Mouse (Mus musculus): ENCODE results near the gene Prpsap1. TPM values are rescaled to one million over a fixed set of nuclear protein-coding genes. Genes with fewer than 3 reads are reported as not detected.

The Prpsap1 gene
- polyA plus RNA-seq, 1 experiment from 2014 or later: 210 TPM

GRCm38 (mm10) chr11:116530187-116531147, 36.5 kb upstream of the Prpsap1 start, which contains the start of gene Sphk1:
Gene Sphk1 (plus strand): TSS chr11:116530925.
- peaks cover 56% of the 10 kb centered on the region for H3K4me1 ChIP-seq (replicated peaks)
- peak within 1 kb of the TSS; percentile 65 for H3K4me3 ChIP-seq
- peak; percentile 72 for DNase-seq (ENCODE audit: low spot score)
- 22% methylated on average over 11 of the region's 11 CpGs for WGBS
- peak within 1 kb of the TSS; percentile 87 for H3K27ac ChIP-seq
- no peaks in the 10 kb centered on the region for H3K9me3 ChIP-seq
- peaks cover under 1% of the 10 kb centered on the region; the same call in 1 of the 2 replicates for H3K36me3 ChIP-seq
- H3K27me3 ChIP-seq (ENCODE audit: insufficient read depth, poor library complexity, severe bottlenecking): peaks cover 78% of the 10 kb centered on the region

GRCm38 (mm10) chr11:116528636-116529320, 34.8 kb upstream of the Prpsap1 start:
- no peaks in the 10 kb centered on the region for H3K36me3 ChIP-seq
- no peak for DNase-seq (ENCODE audit: low spot score)

GRCm38 (mm10) chr11:116523699-116524189, 29.7 kb upstream of the Prpsap1 start:
- DNase-seq (ENCODE audit: low spot score): no peak
- Histone ChIP-seq H3K36me3 (no peaks in the 10 kb centered on the region), H3K27me3 (ENCODE audit: insufficient read depth, poor library complexity, severe bottlenecking) (peaks cover 21% of the 10 kb centered on the region), H3K4me1 (replicated peaks) (peaks cover 20% of the 10 kb centered on the region), H3K4me3 (no peak overlapping the region), H3K9me3 (no peaks in the 10 kb centered on the region), H3K27ac (peak overlapping the region; percentile 45; the same call in 1 of the 2 replicates)
- 51% methylated on average over 5 of the region's 5 CpGs for WGBS

More at GRCm38 (mm10) chr11:116528636-116529320, 34.8 kb upstream of the Prpsap1 start:
- Histone ChIP-seq H3K4me1 (replicated peaks) (peaks cover 43% of the 10 kb centered on the region), H3K9me3 (no peaks in the 10 kb centered on the region), H3K4me3 (no peak overlapping the region), H3K27me3 (ENCODE audit: insufficient read depth, poor library complexity, severe bottlenecking) (peaks cover 61% of the 10 kb centered on the region), H3K27ac (no peak overlapping the region; the same call in 1 of the 2 replicates)
- WGBS: 71% methylated on average over 8 of the region's 8 CpGs

GRCm38 (mm10) chr11:116522886-116523698, 29.1 kb upstream of the Prpsap1 start:
- Histone ChIP-seq H3K4me1 (replicated peaks) (peaks cover 20% of the 10 kb centered on the region), H3K36me3 (no peaks in the 10 kb centered on the region), H3K27ac (peak overlapping the region; percentile 45), H3K27me3 (ENCODE audit: insufficient read depth, poor library complexity, severe bottlenecking) (peaks cover 16% of the 10 kb centered on the region; the same call in 1 of the 2 replicates), H3K4me3 (no peak overlapping the region), H3K9me3 (no peaks in the 10 kb centered on the region)
- DNase-seq (ENCODE audit: low spot score): no peak
- WGBS: 68% methylated on average over 16 of the region's 16 CpGs

- H3K27ac ChIP-seq: no peak overlapping the region
- H3K4me3 ChIP-seq: no peak overlapping the region
- no peaks in the 10 kb centered on the region for H3K36me3 ChIP-seq
- peaks cover 15% of the 10 kb centered on the region; the same call in 1 of the 2 replicates for H3K27me3 ChIP-seq (ENCODE audit: insufficient read depth, poor library complexity, severe bottlenecking)
- no peak for DNase-seq (ENCODE audit: low spot score)
- 91% methylated on average over 3 of the region's 3 CpGs for WGBS
- no peaks in the 10 kb centered on the region for H3K9me3 ChIP-seq
- peaks cover 20% of the 10 kb centered on the region for H3K4me1 ChIP-seq (replicated peaks)
These were observed 28.0 kb upstream of the Prpsap1 start for GRCm38 (mm10) chr11:116522046-116522445.

- H3K27ac ChIP-seq: no peak overlapping the region
- no peaks in the 10 kb centered on the region for H3K9me3 ChIP-seq
- DNase-seq (ENCODE audit: low spot score): no peak
- H3K4me3 ChIP-seq: no peak overlapping the region
- peaks cover 8% of the 10 kb centered on the region; the same call in 1 of the 2 replicates for H3K27me3 ChIP-seq (ENCODE audit: insufficient read depth, poor library complexity, severe bottlenecking)
- no peaks in the 10 kb centered on the region for H3K36me3 ChIP-seq
- peaks cover 20% of the 10 kb centered on the region for H3K4me1 ChIP-seq (replicated peaks)
- 68% methylated on average over 3 of the region's 3 CpGs for WGBS
These were observed 27.1 kb upstream of the Prpsap1 start for GRCm38 (mm10) chr11:116521143-116521542.

GRCm38 (mm10) chr11:116518482-116518881, 24.5 kb upstream of the Prpsap1 start:
- 81% methylated on average over 8 of the region's 8 CpGs for WGBS

GRCm38 (mm10) chr11:116515330-116516020, 21.5 kb upstream of the Prpsap1 start:
- H3K4me1 ChIP-seq (replicated peaks): peaks cover 11% of the 10 kb centered on the region; the same call in 1 of the 2 replicates
- no peaks in the 10 kb centered on the region for H3K9me3 ChIP-seq
- peak overlapping the region; percentile 35 for H3K4me3 ChIP-seq
- H3K36me3 ChIP-seq: no peaks in the 10 kb centered on the region
- 0 out of 2 replicates have a peak overlapping the region, but pooled peaks have one; percentile 16 for H3K27ac ChIP-seq
- peaks cover 20% of the 10 kb centered on the region; the same call in 1 of the 2 replicates for H3K27me3 ChIP-seq (ENCODE audit: insufficient read depth, poor library complexity, severe bottlenecking)
- WGBS: 13% methylated on average over 24 of the region's 24 CpGs
- DNase-seq (ENCODE audit: low spot score): no peak

More at GRCm38 (mm10) chr11:116518482-116518881, 24.5 kb upstream of the Prpsap1 start:
- H3K27me3 ChIP-seq (ENCODE audit: insufficient read depth, poor library complexity, severe bottlenecking): peaks cover 26% of the 10 kb centered on the region; the same call in 1 of the 2 replicates
- no peak overlapping the region for H3K27ac ChIP-seq
- DNase-seq (ENCODE audit: low spot score): no peak
- no peak overlapping the region for H3K4me3 ChIP-seq
- H3K4me1 ChIP-seq (replicated peaks): peaks cover 22% of the 10 kb centered on the region
- no peaks in the 10 kb centered on the region for H3K9me3 ChIP-seq
- no peaks in the 10 kb centered on the region for H3K36me3 ChIP-seq

GRCm38 (mm10) chr11:116513531-116514038, 19.6 kb upstream of the Prpsap1 start:
- DNase-seq (ENCODE audit: low spot score): no peak
- Histone ChIP-seq H3K4me1 (replicated peaks) (peaks cover 8% of the 10 kb centered on the region; the same call in 1 of the 2 replicates), H3K27me3 (ENCODE audit: insufficient read depth, poor library complexity, severe bottlenecking) (peaks cover 20% of the 10 kb centered on the region; the same call in 1 of the 2 replicates), H3K9me3 (no peaks in the 10 kb centered on the region), H3K36me3 (no peaks in the 10 kb centered on the region), H3K27ac (no peak overlapping the region), H3K4me3 (no peak overlapping the region)
- 86% methylated on average over 4 of the region's 4 CpGs for WGBS

- Histone ChIP-seq H3K36me3 (no peaks in the 10 kb centered on the region), H3K9me3 (no peaks in the 10 kb centered on the region), H3K4me1 (replicated peaks) (peaks cover 8% of the 10 kb centered on the region; the same call in 1 of the 2 replicates), H3K27ac (no peak overlapping the region), H3K4me3 (no peak overlapping the region), H3K27me3 (ENCODE audit: insufficient read depth, poor library complexity, severe bottlenecking) (peaks cover 20% of the 10 kb centered on the region)
- DNase-seq (ENCODE audit: low spot score): no peak
- WGBS: 82% methylated on average over 6 of the region's 6 CpGs
These were observed 19.0 kb upstream of the Prpsap1 start for GRCm38 (mm10) chr11:116512987-116513386.

- H3K4me1 ChIP-seq (replicated peaks): peaks cover 8% of the 10 kb centered on the region; the same call in 1 of the 2 replicates
- H3K27ac ChIP-seq: no peak overlapping the region
- no peaks in the 10 kb centered on the region for H3K9me3 ChIP-seq
- H3K4me3 ChIP-seq: no peak overlapping the region
- no peak for DNase-seq (ENCODE audit: low spot score)
- H3K36me3 ChIP-seq: no peaks in the 10 kb centered on the region
- peaks cover 20% of the 10 kb centered on the region for H3K27me3 ChIP-seq (ENCODE audit: insufficient read depth, poor library complexity, severe bottlenecking)
- 94% methylated on average over 7 of the region's 7 CpGs for WGBS
These were observed 18.2 kb upstream of the Prpsap1 start for GRCm38 (mm10) chr11:116512154-116512553.
